Mouse (Mus musculus): ENCODE results near the gene Adgra3. TPM values are rescaled to one million over a fixed set of nuclear protein-coding genes. Genes with fewer than 3 reads are reported as not detected.

The Adgra3 gene
- polyA plus RNA-seq, 1 experiment from 2014 or later = 8.9 TPM

GRCm38 (mm10) chr5:50045180-50045579 is 13.6 kb downstream of the Adgra3 start:
- H3K27me3 ChIP-seq (replicated peaks; ENCODE audit: control insufficient read depth, insufficient read depth, low read length) = no peaks in the 10 kb centered on the region
- H3K4me3 ChIP-seq (ENCODE audit: low read depth, low read length) = no peak overlapping the region
- TF ChIP-seq CTCF (IDR thresholded peaks at IDR 0.05; ENCODE audit: low read depth) = no peak
- H3K9ac ChIP-seq (ENCODE audit: low read depth, low read length) = no peak overlapping the region
- H3K27ac ChIP-seq (ENCODE audit: low read depth, low read length) = no peak overlapping the region
- no peak overlapping the region for H3K4me2 ChIP-seq (replicated peaks; ENCODE audit: low read depth)
- no peaks in the 10 kb centered on the region for H3K36me3 ChIP-seq (ENCODE audit: control insufficient read depth, insufficient read depth)
- ATAC-seq = no peak
- H3K9me3 ChIP-seq (ENCODE audit: control insufficient read depth) = no peaks in the 10 kb centered on the region
- WGBS = 95% methylated on average over 6 of the region's 6 CpGs
- 0 out of 2 replicates have a peak, but pooled peaks cover 2% of the 10 kb centered on the region for H3K4me1 ChIP-seq (replicated peaks; ENCODE audit: control insufficient read depth, insufficient read depth, low read length)

DNA sequence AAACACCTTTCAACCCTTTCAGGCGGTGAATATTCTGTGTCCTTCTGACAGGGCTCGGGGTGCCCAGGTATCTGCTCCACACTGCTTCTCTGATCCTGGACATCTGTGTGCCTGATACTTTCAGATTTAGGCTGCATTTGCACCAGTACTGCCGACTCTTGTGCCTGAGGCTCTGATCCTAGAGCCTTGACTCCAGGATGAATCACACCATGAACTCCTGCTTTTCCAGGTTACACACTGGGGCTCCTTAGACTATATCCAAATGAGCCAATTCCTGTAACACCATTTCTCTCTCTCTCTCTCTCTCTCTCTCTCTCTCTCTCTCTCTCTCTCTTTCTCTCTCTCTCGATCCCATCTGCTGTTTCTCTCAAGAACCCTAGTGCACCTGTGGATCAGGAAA is 15.1 kb downstream of the Adgra3 start:
- 0 out of 2 replicates have a peak, but pooled peaks cover 2% of the 10 kb centered on the region for H3K4me1 ChIP-seq (replicated peaks; ENCODE audit: control insufficient read depth, insufficient read depth, low read length)
- no peaks in the 10 kb centered on the region for H3K9me3 ChIP-seq (ENCODE audit: control insufficient read depth)
- no peak for ATAC-seq
- H3K9ac ChIP-seq (ENCODE audit: low read depth, low read length) = no peak overlapping the region
- no peak overlapping the region for H3K4me3 ChIP-seq (ENCODE audit: low read depth, low read length)
- no peak overlapping the region for H3K4me2 ChIP-seq (replicated peaks; ENCODE audit: low read depth)
- 83% methylated on average over 4 of the region's 4 CpGs for WGBS
- no peaks in the 10 kb centered on the region for H3K36me3 ChIP-seq (ENCODE audit: control insufficient read depth, insufficient read depth)
- no peak for TF ChIP-seq CTCF (IDR thresholded peaks at IDR 0.05; ENCODE audit: low read depth)
- H3K27me3 ChIP-seq (replicated peaks; ENCODE audit: control insufficient read depth, insufficient read depth, low read length) = no peaks in the 10 kb centered on the region
- H3K27ac ChIP-seq (ENCODE audit: low read depth, low read length) = no peak overlapping the region

DNA sequence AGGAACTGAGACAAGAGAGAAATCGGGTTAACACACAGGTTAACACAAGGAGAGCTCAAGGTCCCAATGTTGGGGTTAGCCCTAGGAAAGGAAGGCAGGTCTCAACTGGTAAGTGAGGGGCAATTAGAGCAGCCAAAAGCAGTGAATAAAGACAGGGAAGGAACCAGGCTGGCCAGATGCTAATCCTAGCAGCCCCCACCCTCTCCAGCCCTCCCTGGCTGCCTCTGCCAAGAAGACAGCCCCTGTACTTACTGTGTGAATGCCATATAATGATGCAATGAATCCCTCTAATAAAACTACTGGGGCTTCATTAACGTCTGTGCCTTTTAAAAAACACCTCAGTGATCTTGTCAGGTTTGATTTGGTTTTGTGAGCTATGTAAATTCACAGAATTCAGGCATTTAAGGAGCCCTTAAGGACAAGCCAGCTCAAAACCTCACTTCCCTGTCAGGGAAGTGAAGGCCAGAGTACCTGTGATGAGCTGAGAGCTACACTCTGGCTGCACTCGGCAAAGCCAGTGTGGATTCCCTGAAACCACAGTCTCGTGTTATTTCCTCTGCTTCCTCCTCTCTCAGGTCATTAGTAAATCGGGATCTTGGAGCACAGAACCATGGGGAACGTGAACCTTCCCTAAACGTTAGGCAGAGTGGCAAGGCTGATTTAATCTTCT is 16.4 kb downstream of the Adgra3 start:
- H3K4me2 ChIP-seq (replicated peaks; ENCODE audit: low read depth) = no peak overlapping the region
- H3K4me3 ChIP-seq (ENCODE audit: low read depth, low read length) = no peak overlapping the region
- ATAC-seq = no peak
- WGBS = 50% methylated on average over 7 of the region's 7 CpGs
- H3K27ac ChIP-seq (ENCODE audit: low read depth, low read length) = no peak overlapping the region
- H3K27me3 ChIP-seq (replicated peaks; ENCODE audit: control insufficient read depth, insufficient read depth, low read length) = no peaks in the 10 kb centered on the region
- H3K36me3 ChIP-seq (ENCODE audit: control insufficient read depth, insufficient read depth) = no peaks in the 10 kb centered on the region
- no peak overlapping the region for H3K9ac ChIP-seq (ENCODE audit: low read depth, low read length)
- no peaks in the 10 kb centered on the region for H3K9me3 ChIP-seq (ENCODE audit: control insufficient read depth)
- no peak for TF ChIP-seq CTCF (IDR thresholded peaks at IDR 0.05; ENCODE audit: low read depth)
- no peaks in the 10 kb centered on the region for H3K4me1 ChIP-seq (replicated peaks; ENCODE audit: control insufficient read depth, insufficient read depth, low read length)

DNA sequence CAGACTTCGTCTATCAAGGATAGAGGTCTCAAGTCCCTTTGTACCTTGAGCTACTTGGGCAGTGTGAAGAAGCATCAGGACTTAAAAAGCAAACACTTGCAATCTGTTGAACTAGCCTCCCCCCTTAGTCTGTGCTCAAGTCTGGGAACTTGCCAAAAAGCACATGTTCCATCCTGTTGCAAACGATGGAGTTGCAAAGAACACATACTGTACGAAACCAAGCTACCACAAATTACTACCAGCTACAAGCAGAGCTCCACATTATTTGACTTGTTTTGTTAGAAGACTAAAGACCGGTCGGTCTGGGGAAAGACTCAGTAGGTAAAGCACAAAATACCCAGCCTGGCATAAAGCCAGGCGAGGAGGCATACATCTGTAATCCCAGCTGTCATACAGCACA is 19.3 kb downstream of the Adgra3 start:
- no peak overlapping the region for H3K9ac ChIP-seq (ENCODE audit: low read depth, low read length)
- WGBS = 77% methylated on average over 6 of the region's 6 CpGs
- no peak overlapping the region for H3K4me3 ChIP-seq (ENCODE audit: low read depth, low read length)
- no peaks in the 10 kb centered on the region for H3K9me3 ChIP-seq (ENCODE audit: control insufficient read depth)
- no peaks in the 10 kb centered on the region for H3K36me3 ChIP-seq (ENCODE audit: control insufficient read depth, insufficient read depth)
- no peak for TF ChIP-seq CTCF (IDR thresholded peaks at IDR 0.05; ENCODE audit: low read depth)
- H3K27me3 ChIP-seq (replicated peaks; ENCODE audit: control insufficient read depth, insufficient read depth, low read length) = no peaks in the 10 kb centered on the region
- ATAC-seq = no peak
- no peaks in the 10 kb centered on the region; the same call in 1 of the 2 replicates for H3K4me1 ChIP-seq (replicated peaks; ENCODE audit: control insufficient read depth, insufficient read depth, low read length)
- H3K4me2 ChIP-seq (replicated peaks; ENCODE audit: low read depth) = no peak overlapping the region
- no peak overlapping the region for H3K27ac ChIP-seq (ENCODE audit: low read depth, low read length)

GRCm38 (mm10) chr5:50037666-50038065 is 21.1 kb downstream of the Adgra3 start:
- WGBS = 74% methylated on average over 8 of the region's 8 CpGs
- TF ChIP-seq CTCF (IDR thresholded peaks at IDR 0.05; ENCODE audit: low read depth) = no peak
- Histone ChIP-seq H3K4me1 (replicated peaks; ENCODE audit: control insufficient read depth, insufficient read depth, low read length) (no peaks in the 10 kb centered on the region; the same call in 1 of the 2 replicates), H3K27ac (ENCODE audit: low read depth, low read length) (no peak overlapping the region), H3K9me3 (ENCODE audit: control insufficient read depth) (no peaks in the 10 kb centered on the region), H3K4me2 (replicated peaks; ENCODE audit: low read depth) (no peak overlapping the region), H3K9ac (ENCODE audit: low read depth, low read length) (no peak overlapping the region), H3K36me3 (ENCODE audit: control insufficient read depth, insufficient read depth) (no peaks in the 10 kb centered on the region), H3K27me3 (replicated peaks; ENCODE audit: control insufficient read depth, insufficient read depth, low read length) (no peaks in the 10 kb centered on the region), H3K4me3 (ENCODE audit: low read depth, low read length) (no peak overlapping the region)
- ATAC-seq = no peak

DNA sequence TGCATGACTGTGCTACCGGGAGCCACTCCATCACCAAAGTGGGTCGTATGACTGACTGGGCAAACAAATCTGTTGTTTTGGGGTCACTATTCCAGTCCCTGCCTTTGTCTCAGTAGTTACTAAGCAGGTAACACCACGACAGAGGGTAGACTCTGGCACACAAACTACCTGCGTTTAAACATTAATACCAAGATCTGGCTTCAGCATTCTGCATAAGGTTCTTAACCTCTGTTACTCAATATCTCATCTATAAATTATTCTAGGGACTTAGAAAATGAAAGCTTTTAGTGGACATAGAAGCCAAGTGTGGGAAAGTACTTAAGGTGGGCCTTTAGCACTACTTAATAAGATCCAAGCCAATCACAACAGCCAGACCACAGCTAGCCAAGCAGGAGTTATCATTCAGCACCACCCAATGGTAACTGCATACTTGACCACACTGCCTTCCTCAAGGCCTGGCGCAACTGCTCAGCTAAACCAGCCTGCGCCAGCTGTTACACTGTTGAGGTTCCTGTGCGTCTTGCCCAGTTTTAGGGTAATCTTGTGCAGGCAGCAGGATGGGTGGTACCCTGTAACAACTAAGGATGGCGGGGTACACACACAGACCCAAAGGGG is 23.8 kb downstream of the Adgra3 start:
- H3K27ac ChIP-seq (ENCODE audit: low read depth, low read length) = no peak overlapping the region

More for the DNA sequence above, 23.8 kb downstream of the Adgra3 start:
- Histone ChIP-seq H3K9me3 (ENCODE audit: control insufficient read depth) (no peaks in the 10 kb centered on the region), H3K4me3 (ENCODE audit: low read depth, low read length) (no peak overlapping the region), H3K36me3 (ENCODE audit: control insufficient read depth, insufficient read depth) (no peaks in the 10 kb centered on the region), H3K4me1 (replicated peaks; ENCODE audit: control insufficient read depth, insufficient read depth, low read length) (no peaks in the 10 kb centered on the region; the same call in 1 of the 2 replicates), H3K4me2 (replicated peaks; ENCODE audit: low read depth) (no peak overlapping the region), H3K9ac (ENCODE audit: low read depth, low read length) (no peak overlapping the region), H3K27me3 (replicated peaks; ENCODE audit: control insufficient read depth, insufficient read depth, low read length) (no peaks in the 10 kb centered on the region)
- ATAC-seq = no peak
- 77% methylated on average over 8 of the region's 8 CpGs for WGBS
- TF ChIP-seq CTCF (IDR thresholded peaks at IDR 0.05; ENCODE audit: low read depth) = no peak
